Mouse (Mus musculus) liver, postnatal 0 days (tissue): Measurements from ENCODE around the gene Eefsec. TPM values are rescaled to one million over a fixed set of nuclear protein-coding genes. Genes with fewer than 3 reads are reported as not detected.

Experiments used
- ATAC-seq: fragments of 200-750 bp; cut with Nextera tagmentation; 2 replicates; pipeline ENCODE4 v1.8.0; 2017; ENCODE audit warnings: mild to moderate bottlenecking, moderate library complexity
- DNase-seq: peaks from one replicate; pipeline ENCODE4 v3.0.0-alpha.2; 2016
- H3K27ac ChIP-seq: fragments of 300-500 bp; sonication (generic); 2 replicates; pipeline ENCODE4 v1.5.1; 2014; ENCODE audit warnings: antibody characterized with exemption, moderate library complexity, mild to moderate bottlenecking, low read depth
- H3K27me3 ChIP-seq: fragments of 300-500 bp; sonication (generic); 2 replicates; pipeline ENCODE4 v1.6.1; 2014; ENCODE audit warnings: low read length, control low read depth, mixed read lengths; ENCODE audit not compliant: insufficient read depth
- H3K36me3 ChIP-seq: fragments of 300-500 bp; sonication (generic); replicated peaks from 2 replicates; pipeline ENCODE4 v1.6.1; 2014; ENCODE audit warnings: mild to moderate bottlenecking, control low read depth, low read length, moderate library complexity, mixed read lengths; ENCODE audit not compliant: insufficient read depth
- H3K4me1 ChIP-seq: fragments of 300-500 bp; sonication (generic); 2 replicates; pipeline ENCODE4 v1.6.1; 2014; ENCODE audit warnings: antibody characterized with exemption, mild to moderate bottlenecking, control low read depth; ENCODE audit not compliant: insufficient read depth
- H3K4me2 ChIP-seq: fragments of 300-500 bp; sonication (generic); 2 replicates; pipeline ENCODE4 v1.6.1; 2014; ENCODE audit warnings: low read depth, mild to moderate bottlenecking, low read length, moderate library complexity, mixed read lengths
- H3K4me3 ChIP-seq: fragments of 300-500 bp; sonication (generic); 2 replicates; pipeline ENCODE4 v1.5.1; 2014; ENCODE audit warnings: low read depth, low read length
- H3K9ac ChIP-seq: fragments of 300-500 bp; sonication (generic); replicated peaks from 2 replicates; pipeline ENCODE4 v1.6.1; 2014; ENCODE audit warnings: mild to moderate bottlenecking, moderate library complexity
- H3K9me3 ChIP-seq: fragments of 300-500 bp; sonication (generic); 2 replicates; pipeline ENCODE4 v1.6.1; 2016; ENCODE audit warnings: mild to moderate bottlenecking, control low read depth, low read length, mixed read lengths
- CTCF ChIP-seq: sonication (generic); IDR thresholded peaks from 2 replicates; pipeline ENCODE4 v1.5.1; 2016; ENCODE audit warnings: antibody characterized with exemption, low read depth
- EP300 ChIP-seq: IDR thresholded peaks from 2 replicates; pipeline ENCODE4 v1.6.1; 2016; ENCODE audit warnings: antibody characterized with exemption, low read depth, mild to moderate bottlenecking
- WGBS: fragments of 180-500 bp; shearing (Covaris S2); extraction: QIAGEN DNeasy Blood & Tissue Kit; methylation state at CpG from one replicate; pipeline ENCODE4 v1.1.7; 2014; ENCODE audit not compliant: insufficient replicate concordance; 5-methylcytosine and 5-hydroxymethylcytosine counted together
- polyA plus RNA-seq: library from polyadenylated mRNA; unstranded; fragments of >200 nt; fragmentation: Nextera tagmentation; extraction: Ambion mirVana; gene quantifications from 2 replicates; pipeline ENCODE4 v1.2.1, GENCODE M21; 2015

Gene Eefsec
- polyA plus RNA-seq, 1 experiment from 2014 or later: 19.1 TPM

- TF ChIP-seq CTCF (no peak), EP300 (no peak)
- ATAC-seq: no peak
- no peak for DNase-seq
- no peak overlapping the region for H3K4me2 ChIP-seq
- peaks cover 3% of the 10 kb centered on the region; the same call in 1 of the 2 replicates for H3K9me3 ChIP-seq
- no peaks in the 10 kb centered on the region for H3K4me1 ChIP-seq
- no peak overlapping the region for H3K4me3 ChIP-seq
- H3K27me3 ChIP-seq: no peaks in the 10 kb centered on the region
- WGBS: 34% methylated on average over 4 of the region's 4 CpGs
- H3K36me3 ChIP-seq: no peaks in the 10 kb centered on the region
- H3K27ac ChIP-seq: no peak overlapping the region
- H3K9ac ChIP-seq: no peak overlapping the region
Observed at GRCm38 (mm10) chr6:88219094-88219493, 227.2 kb downstream of the Eefsec start.

GRCm38 (mm10) chr6:88216199-88216598 is 230.1 kb downstream of the Eefsec start:
- 75% methylated on average over 4 of the region's 4 CpGs for WGBS
- Histone ChIP-seq H3K4me1 (no peaks in the 10 kb centered on the region), H3K9me3 (peaks cover 3% of the 10 kb centered on the region; the same call in 1 of the 2 replicates), H3K36me3 (no peaks in the 10 kb centered on the region), H3K4me3 (no peak overlapping the region), H3K4me2 (no peak overlapping the region), H3K9ac (no peak overlapping the region), H3K27ac (no peak overlapping the region), H3K27me3 (no peaks in the 10 kb centered on the region)
- ATAC-seq: no peak
- TF ChIP-seq CTCF: no peak
- no peak for TF ChIP-seq EP300
- no peak for DNase-seq

GRCm38 (mm10) chr6:88215797-88216196 is 230.5 kb downstream of the Eefsec start:
- peaks cover 3% of the 10 kb centered on the region; the same call in 1 of the 2 replicates for H3K9me3 ChIP-seq
- WGBS: 59% methylated on average over 6 of the region's 6 CpGs
- DNase-seq (no peak), ATAC-seq (no peak)
- TF ChIP-seq CTCF (no peak), EP300 (no peak)
- H3K27me3 ChIP-seq: no peaks in the 10 kb centered on the region
- no peak overlapping the region for H3K9ac ChIP-seq
- H3K27ac ChIP-seq: no peak overlapping the region
- H3K36me3 ChIP-seq: no peaks in the 10 kb centered on the region
- H3K4me2 ChIP-seq: no peak overlapping the region
- no peak overlapping the region for H3K4me3 ChIP-seq
- H3K4me1 ChIP-seq: no peaks in the 10 kb centered on the region

GRCm38 (mm10) chr6:88210182-88210581 is 236.2 kb downstream of the Eefsec start:
- WGBS: 70% methylated on average over 3 of the region's 3 CpGs
- Histone ChIP-seq H3K27me3 (peaks cover 15% of the 10 kb centered on the region; the same call in 1 of the 2 replicates), H3K27ac (no peak overlapping the region), H3K36me3 (no peaks in the 10 kb centered on the region), H3K9me3 (no peaks in the 10 kb centered on the region), H3K4me3 (no peak overlapping the region), H3K4me1 (peaks cover 3% of the 10 kb centered on the region; the same call in 1 of the 2 replicates), H3K4me2 (no peak overlapping the region), H3K9ac (no peak overlapping the region)
- no peak for ATAC-seq
- no peak for DNase-seq
- no peak for TF ChIP-seq CTCF
- no peak for TF ChIP-seq EP300

GRCm38 (mm10) chr6:88209453-88209852 is 236.9 kb downstream of the Eefsec start:
- Histone ChIP-seq H3K4me1 (peaks cover 3% of the 10 kb centered on the region; the same call in 1 of the 2 replicates), H3K27me3 (peaks cover 21% of the 10 kb centered on the region; the same call in 1 of the 2 replicates), H3K9ac (no peak overlapping the region), H3K9me3 (no peaks in the 10 kb centered on the region), H3K4me2 (no peak overlapping the region), H3K27ac (no peak overlapping the region), H3K36me3 (no peaks in the 10 kb centered on the region), H3K4me3 (no peak overlapping the region)
- ATAC-seq (no peak), DNase-seq (no peak)
- TF ChIP-seq CTCF (no peak), EP300 (no peak)
- 70% methylated on average over 5 of the region's 5 CpGs for WGBS

- Histone ChIP-seq H3K4me1 (peaks cover 7% of the 10 kb centered on the region), H3K27me3 (peaks cover 26% of the 10 kb centered on the region), H3K9me3 (no peaks in the 10 kb centered on the region), H3K9ac (no peak overlapping the region), H3K27ac (no peak overlapping the region), H3K36me3 (no peaks in the 10 kb centered on the region), H3K4me3 (no peak overlapping the region), H3K4me2 (no peak overlapping the region)
- ATAC-seq: no peak
- no peak for TF ChIP-seq EP300
- TF ChIP-seq CTCF: no peak
- 92% methylated on average over 3 of the region's 3 CpGs for WGBS
- no peak for DNase-seq
Observed at GRCm38 (mm10) chr6:88208321-88208720, 238.0 kb downstream of the Eefsec start.
